Mouse (Mus musculus) left cerebral cortex, postnatal 4 days (tissue): ENCODE results near the gene Gm15319. TPM values are rescaled to one million over a fixed set of nuclear protein-coding genes. Genes with fewer than 3 reads are reported as not detected.
"Not testable (repeated sequence)": the region's sequence is repeated elsewhere in the genome, so short reads cannot be mapped to it uniquely, and the experiment has no call there.

Experiments used
- DNase-seq: peaks from one replicate; pipeline ENCODE4 v3.0.0-alpha.2; 2022
- intact Hi-C: fragments of 180-260 bp; cut with DNase I; formaldehyde crosslinking; loops from one replicate; pipeline ENCODE4 v1.15.1; 2025
- total RNA-seq, 2 experiments: library from RNA; stranded (reverse); gene quantifications; 2 replicates each; pipeline ENCODE4 v1.2.3; 2021

The Gm15319 gene
- 1 to 10 TPM in 1 of 2 experiments, under 1 TPM in 1; 0.50 to 1.1 TPM for total RNA-seq

DNA sequence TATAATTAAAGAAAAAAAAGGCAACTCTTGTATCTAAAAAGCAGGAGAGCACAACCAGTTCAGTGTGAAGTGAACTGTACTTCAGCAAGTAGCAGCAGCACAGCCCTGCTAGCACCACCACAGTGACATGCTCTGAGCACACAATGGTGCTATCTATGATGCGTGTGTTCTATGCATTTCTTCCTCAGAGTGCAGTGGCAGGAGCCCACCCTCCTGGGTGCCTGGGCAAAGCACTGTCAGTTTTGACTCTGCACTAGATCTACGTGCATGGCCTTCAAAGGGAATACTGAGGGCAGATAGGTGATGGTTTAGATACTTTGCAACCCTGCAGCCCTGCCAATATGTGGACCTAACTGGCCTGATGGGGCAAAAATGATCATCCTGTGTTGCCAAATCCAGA, at the start of gene Gm15319:
TSS of gene Gm15319 (minus strand) at position 101 of the 400 bp plus-strand sequence.
- intact Hi-C loops, DNase-seq: not testable (repeated sequence)

DNA sequence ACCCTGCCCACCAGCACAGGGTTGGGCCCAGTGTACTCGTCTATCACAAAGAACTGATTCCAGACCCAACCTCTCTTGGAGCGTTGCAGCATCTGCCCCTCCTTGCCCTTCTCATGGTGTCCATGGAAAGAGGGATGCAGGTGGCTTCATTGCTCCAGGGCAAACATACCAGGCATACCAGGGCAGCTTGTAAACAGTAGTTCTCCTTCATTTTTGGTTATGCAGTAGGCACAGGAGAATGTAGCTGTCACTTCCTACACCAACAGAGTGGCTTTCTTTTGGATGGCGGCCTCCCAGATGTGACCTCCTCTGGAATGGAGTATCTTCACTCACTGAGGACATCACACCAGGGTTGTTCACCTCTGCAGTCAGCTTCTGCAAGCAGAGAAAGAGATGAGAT, 47.3 kb upstream of the Gm15319 start:
- intact Hi-C loops, DNase-seq: not testable (repeated sequence)

DNA sequence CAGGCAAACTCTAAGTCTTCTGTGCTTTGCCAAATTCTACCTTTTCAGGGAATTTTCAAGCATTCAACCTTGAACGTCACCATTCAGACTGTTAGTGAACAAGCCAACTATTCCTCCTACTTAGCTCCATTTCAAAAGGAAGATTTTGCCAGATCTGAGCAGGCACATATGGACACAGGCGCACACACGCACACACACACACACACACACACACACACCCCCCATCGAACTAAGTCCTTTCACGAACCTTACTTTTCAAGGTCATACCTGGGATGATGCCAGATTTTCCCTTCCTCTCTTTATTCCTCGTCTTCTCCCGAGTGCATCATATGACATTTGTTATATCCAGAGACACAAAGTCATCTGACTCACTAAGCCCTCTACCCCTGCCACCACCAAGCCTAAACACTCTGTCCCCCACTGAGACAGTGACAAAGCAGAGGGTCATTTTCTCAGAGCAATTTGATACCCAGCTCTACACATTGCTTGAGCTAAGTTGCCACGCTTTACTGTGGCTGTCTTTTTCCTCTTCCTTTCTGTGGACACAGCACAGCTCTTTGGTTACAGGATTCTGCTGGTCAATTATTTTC, 45.5 kb upstream of the Gm15319 start:
- DNase-seq: peak; percentile 5
- intact Hi-C loops: not testable (repeated sequence)

DNA sequence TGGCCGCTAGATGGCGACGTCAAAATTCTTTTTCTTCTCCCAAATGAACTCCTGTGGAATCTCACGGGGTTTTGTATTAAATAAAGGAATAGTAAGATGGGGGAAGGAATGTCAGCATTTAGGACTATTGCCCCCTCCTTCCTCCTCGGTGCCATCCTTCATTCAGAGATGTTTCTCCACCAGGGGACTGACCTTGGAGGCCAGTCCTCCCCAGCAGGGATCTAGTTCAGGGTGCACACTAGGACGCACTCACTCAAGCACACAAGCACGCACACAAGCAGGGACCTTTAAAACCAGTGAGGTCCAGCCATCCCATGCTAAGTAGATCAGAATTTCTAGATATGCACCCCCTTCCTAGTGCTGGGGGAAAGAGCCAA, 26.3 kb upstream of the Gm15319 start:
- DNase-seq, intact Hi-C loops: not testable (repeated sequence)

DNA sequence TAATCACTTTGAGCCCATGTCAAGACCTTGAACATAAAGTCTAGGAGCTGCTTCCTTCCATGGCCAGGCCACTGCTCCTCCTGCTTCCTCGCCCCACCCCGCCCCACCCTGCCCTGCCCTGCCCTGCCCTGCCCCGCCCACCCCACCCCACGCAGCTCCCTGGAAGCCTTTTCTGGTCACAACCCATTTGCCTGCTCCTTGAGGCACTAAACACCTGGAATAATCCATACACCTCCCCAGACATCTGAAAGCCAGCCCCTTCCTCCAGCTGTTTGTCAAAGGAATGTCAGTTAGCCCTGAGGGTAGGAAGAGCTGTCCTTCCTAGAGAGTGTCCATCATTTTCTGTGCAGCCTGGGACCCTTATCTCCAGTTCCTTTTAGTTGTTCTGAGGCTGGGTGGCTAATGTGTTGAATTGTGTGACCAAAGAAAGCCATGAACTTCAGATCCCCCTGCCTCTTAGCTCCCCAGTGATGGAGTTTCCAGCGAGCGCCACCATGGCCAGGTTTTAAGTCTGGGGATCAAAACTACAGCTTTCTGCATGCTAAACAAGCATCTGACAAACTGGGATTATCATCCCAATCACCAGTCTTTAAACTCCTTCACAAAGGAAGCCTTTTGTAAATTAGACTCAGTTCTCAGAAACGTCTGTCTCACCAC, 25.8 kb upstream of the Gm15319 start:
- intact Hi-C loops: not testable (repeated sequence)
- peak; percentile 12 for DNase-seq

DNA sequence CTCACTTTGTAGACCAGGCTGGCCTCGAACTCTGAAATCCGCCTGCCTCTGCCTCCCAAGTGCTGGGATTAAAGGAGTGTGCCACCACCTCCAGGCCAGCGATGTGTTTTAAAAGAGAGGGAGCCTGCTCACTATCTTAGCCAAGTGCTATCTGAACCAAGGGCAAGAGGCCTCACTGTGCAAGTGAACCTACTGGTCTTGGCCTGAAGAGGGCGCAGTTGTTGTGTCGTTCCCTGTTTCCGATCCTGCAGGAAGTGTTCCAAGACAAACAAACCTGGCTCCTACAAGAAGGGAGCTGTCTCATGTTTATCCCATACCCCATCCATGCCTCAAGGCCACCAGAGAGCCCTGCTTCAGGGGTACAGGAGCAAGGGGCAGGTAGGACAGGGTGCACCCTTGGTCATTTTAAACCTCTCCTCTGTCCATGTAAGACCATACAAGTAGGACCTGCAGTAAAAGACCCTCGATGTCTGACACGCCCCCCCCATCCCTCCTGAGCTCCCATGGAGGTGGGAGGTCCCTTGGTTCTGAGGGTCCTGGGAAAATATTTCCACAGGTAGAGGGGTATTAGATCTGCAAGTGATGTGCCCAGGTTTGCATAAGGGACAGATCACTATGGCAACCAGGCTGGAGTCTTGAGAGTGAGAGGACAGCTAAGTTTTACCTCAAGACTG, 24.2 kb upstream of the Gm15319 start:
- intact Hi-C loops: not testable (repeated sequence)
- peak; percentile 23 for DNase-seq

DNA sequence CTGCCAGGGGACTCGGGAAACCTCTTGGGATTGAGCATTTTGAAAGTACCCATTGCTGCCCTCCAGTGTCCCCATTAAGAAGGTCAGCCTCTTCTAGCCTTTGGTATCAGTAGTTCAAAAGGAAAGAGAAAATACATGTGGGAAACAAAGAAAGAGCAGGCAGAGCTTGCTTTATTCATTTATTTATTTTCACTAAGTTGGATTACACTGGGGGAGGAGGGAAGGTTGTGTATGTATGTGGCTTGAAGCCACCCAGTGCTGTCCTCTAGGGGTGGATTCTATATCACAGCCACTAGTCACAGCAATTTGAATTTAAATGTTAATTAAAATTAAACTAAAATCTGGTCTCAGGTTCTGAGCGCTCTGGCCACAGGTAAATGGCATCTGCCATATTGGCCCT, 22.0 kb upstream of the Gm15319 start:
- intact Hi-C loops: not testable (repeated sequence)

DNA sequence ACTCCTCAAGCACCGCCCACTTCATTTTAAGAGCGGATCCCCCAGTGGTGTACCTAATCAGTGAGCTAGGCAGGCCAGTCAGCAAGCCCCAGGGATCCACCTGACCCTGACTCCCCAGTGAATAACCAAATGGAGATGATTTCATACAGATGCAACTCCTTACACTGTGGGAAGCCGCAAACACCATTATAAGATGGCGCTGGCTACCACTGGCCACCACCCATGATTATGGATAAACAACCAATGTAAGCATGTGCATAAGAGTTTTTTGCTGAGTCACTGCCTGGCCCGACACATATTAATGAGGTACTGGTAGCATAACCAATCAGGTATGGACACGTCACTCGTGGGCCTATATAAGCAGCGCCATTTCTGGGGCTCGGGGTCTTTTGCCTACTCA, 21.1 kb upstream of the Gm15319 start:
- intact Hi-C loops, DNase-seq: not testable (repeated sequence)

More for the DNA sequence above, 22.0 kb upstream of the Gm15319 start:
- not testable (repeated sequence) for DNase-seq

DNA sequence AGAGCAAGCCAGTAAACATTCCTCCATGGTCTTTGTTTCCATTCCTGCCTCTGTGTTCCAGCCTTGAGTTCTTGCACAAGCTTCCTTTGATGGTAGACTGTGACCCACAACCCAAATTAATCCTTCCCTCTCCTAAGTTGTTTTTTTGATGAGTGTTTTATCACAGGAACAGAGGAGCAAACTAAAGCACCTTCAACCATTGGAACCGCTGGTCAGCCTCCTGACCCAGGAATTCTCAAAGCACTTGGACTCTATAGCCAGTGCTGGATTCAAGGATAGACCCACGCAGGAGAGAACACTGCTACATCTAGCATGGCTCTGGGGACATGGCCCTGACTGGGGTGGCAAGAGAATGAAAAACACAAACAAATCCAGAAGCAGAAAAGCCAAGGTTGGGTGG, 19.1 kb upstream of the Gm15319 start:
- DNase-seq, intact Hi-C loops: not testable (repeated sequence)

DNA sequence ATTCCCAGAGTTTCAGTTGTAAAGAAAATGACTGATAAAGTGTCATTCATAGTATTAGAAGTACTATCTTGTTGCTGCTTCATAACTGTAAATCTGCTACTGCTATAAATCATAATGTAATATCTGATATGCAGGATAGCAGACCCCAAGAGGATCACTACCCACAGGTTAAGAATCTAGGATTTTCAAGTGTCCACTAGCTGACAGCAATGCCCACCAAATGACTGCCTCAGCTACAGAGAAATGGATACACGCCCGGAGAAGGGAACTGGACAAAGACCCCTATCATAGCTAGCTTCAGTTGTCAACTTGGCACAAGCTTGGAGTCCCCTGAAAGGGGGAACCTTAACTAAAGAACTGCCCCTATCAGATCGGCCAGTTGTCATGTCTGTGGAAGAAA, 18.6 kb upstream of the Gm15319 start:
- intact Hi-C loops, DNase-seq: not testable (repeated sequence)

DNA sequence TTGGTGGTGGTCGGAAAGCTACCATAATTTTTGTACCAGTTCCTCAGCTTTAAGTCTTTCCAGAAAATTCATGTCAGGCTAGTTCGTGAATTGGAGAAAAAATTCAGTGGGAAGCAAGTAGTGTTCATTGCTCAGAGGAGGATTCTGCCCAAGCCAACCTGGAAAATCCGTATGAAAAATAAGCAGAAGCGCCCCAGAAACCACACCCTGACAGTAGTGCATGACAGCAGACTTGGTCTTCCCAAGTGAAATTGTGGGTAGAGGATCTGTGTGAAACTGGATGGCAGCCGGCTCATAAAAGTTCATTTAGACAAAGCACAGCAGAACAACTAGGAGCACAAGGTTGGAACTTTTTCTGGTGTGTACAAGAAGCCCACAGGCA, 18.2 kb upstream of the Gm15319 start:
- DNase-seq, intact Hi-C loops: not testable (repeated sequence)

DNA sequence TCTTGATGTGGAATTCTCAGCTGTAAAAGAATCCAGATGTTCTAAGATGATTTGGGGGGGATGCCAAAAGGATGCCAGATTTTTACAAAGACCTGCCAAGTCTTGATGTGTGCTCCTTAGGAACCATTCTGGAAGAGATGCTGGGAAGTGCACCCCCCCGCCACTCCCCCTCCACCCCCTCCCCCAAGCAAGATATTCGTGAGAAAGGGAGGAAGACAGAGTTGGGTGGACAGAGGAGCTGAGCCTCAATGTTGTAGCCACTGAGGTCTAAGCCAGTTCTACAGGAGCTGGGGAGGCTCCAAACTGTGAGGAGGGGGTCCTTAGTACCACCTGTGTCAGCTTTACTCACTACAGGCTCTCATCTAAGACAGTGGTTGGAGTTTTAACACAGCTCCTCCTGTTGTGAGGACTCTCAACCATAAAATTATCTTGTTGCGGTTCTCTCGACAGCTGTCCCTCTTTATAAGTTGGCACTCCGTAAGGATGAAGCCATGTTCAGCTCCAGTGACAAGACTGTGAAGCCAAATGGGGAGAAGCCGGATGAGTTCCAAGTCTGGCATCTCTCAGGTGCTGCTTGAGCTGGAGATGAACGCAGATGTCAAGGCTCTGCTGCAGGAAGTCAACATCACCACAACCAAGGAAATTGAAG, 17.7 kb upstream of the Gm15319 start:
- peak; percentile 13 for DNase-seq
- intact Hi-C loops: not testable (repeated sequence)

DNA sequence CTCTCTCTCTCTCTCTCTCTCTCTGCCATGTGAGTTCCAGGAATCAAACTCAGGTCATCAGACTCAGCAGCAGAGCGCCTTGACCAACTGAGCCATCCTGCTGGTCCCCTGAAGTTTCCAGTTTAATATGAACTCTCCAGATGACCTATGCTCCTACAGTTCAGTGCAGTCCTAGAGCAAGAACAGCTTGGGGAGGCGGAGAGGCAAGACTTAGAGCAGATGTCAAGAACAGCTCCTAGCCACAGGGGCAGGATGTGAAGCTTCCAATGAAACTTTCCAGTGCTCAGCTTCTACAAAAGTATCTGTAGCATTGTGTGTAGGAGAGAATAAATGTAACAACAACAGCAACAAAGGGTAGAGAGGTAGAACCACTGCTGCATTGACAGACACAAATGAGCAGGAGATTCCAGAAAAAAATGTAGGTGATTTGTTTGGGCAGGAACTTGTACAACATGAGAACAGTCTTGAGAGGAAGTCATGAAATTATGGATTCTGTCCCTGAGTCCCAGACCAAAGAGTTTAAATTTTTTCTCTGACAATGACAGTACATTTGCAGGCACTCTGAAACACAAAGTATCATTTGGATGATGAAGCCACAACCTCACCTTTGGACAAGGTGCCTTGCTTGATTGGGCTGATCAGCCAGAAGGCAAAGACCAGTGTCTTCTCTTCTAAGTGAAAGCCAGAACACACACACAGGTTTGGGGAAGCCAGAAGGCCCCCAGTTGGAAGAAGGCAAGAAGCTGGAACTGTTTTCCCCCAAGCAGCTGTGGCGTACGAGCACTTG, 16.8 kb upstream of the Gm15319 start:
- DNase-seq, intact Hi-C loops: not testable (repeated sequence)

DNA sequence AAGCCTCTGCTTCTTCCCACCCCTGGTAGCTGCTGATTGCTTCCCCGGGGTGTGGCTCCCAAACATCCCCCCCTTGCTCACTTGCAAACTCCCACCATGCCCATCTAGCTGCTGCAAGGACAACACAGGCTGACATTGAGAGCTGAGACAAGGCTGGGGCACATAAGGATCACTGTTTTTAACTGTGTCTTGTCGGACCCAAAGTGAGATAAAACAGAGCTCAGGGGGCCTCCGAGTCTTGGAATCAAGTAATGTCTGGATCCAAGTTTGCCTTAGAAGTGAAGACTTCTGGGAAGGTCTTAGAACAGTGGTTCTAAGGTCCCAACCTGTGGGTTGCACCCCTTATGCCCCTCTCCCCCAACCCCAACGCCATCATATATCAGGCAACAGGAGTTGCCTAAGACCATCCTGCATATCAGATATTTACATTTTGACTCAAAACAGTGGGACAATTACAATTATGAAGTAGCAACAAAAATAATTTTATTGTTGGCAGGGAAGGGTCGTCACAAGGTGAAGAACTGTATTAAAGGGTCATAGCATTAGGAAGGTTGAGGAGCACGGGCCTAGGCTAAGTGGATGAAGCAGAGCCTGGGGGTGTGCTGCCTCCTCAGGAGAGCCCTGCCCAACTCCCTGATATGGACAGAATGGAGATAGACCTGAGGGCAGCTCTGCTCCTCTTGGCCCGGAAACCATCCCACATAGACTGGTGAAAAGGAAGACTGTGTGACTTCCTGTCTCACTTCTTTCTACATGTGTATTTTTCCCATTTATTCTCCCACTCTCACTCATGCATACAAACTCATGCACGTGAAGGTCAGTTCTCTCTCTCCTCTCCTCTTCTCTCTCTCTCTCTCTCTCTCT, 16.0 kb upstream of the Gm15319 start:
- intact Hi-C loops: not testable (repeated sequence)
- peak; percentile 13 for DNase-seq

DNA sequence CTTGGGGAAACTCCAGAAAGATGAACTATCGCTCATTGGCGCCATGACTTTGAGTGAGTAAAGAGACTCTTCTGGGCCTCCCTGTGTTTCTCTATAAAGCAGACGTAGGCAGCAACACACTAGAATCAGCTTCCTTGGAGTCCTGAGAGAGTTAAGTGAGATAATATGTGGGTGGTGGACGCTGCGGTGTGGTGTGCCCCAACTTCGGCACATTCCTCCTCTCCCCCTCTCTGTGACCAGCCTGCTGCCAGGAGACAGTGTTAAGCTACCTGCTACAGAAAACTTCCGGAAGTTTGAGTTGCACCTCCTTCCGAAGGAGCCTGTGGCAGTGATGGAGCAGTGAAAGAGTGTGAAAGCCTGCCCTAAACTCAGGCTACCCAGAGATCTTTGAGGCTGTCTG, 15.3 kb upstream of the Gm15319 start:
- DNase-seq: peak; percentile 10
- intact Hi-C loops: not testable (repeated sequence)

DNA sequence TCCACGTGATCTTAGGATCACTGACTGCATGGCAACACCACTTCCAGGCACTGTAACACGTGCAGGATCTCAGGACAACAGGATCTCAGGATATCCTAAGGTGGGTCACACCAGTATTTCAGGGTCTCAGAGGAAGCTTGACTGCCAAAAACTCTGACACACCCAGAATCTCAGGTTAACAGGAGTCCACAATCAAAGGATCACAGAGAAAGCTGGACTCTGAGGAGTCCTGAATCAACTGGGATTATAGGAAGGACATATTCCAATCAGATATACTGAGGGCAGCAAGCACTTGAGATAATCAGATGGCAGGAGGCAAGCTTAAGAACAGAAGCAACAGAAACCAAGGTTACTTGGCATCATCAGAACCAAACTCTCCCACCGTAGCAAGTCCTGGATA, 12.7 kb upstream of the Gm15319 start:
- DNase-seq, intact Hi-C loops: not testable (repeated sequence)

DNA sequence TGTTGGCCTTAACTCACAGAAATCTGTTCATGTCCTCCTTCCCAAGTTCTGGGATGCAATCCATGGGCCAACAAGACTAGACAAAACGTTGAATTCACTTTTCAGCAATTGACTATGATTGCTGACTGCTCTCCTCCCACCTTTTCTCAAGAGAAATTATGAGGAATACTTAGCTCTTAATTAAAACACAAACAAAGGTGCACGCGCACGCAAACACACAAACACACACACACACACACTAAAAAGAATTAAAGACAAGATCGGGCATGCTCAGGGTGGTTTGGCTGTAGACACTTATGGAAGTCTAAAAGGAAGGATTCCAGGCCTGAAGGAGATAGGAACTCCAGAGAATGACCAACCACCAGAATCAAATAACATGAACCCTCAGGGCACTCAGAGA, 6.6 kb downstream of the Gm15319 start:
- intact Hi-C loops, DNase-seq: not testable (repeated sequence)

DNA sequence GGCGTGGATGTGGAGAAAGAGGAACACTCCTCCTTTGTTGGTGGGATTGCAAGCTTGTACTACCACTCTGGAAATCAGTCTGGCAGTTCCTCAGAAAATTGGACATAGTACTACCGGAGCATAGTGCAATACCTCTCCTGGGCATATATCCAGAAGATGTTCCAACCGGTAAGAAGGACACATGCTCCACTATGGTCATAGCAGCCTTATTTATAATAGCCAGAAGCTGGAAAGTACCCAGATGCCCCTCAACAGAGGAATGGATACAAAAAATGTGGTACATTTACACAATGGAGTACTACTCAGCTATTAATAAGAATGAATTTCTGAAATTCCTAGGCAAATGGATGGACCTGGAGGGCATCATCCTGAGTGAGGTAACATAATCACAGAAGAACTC, 9.4 kb downstream of the Gm15319 start:
- intact Hi-C loops, DNase-seq: not testable (repeated sequence)

DNA sequence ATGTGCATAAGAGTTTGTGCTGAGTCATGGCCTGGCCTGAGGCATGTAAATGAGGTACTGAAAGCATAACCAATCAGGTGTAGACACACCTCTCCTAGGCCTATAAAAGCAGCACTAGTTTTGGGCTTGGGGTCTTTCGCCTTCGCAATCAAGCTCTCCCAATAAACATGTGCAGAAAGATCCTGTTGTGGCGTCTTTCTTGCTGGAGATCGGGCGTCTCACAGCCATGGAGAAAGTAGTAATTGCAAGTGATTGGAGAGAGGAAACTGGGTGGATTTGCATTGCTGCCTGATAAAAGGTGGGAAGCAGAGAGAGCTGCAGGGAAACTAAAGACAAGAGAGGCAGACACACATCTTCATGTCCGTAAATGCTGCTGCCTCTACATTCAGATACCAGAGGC, 60.3 kb downstream of the Gm15319 start:
- intact Hi-C loops, DNase-seq: not testable (repeated sequence)

DNA sequence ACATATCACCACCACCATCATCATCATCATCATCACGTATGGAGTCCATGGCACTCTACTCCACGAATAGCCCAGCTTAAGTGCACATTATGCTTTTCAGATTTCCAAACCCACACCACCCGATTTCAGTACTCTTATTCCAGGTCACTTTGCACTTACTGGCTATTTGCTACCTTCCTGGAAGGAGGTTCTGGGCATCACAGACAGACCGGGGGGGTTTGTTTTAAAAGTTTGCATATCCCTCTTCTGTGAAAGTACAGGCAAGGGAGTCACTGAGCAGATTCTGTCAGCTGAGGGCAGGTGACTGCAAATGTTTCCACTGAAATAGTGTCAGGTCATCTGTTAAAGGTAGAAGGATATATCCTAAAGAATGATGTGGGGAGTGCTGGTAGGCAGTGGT, 63.0 kb downstream of the Gm15319 start:
- intact Hi-C loops, DNase-seq: not testable (repeated sequence)
